Mouse (Mus musculus): ENCODE results near the gene Olfr1132.
"Not testable (repeated sequence)": the region's sequence is repeated elsewhere in the genome, so short reads cannot be mapped to it uniquely, and the experiment has no call there.

The Olfr1132 gene

DNA sequence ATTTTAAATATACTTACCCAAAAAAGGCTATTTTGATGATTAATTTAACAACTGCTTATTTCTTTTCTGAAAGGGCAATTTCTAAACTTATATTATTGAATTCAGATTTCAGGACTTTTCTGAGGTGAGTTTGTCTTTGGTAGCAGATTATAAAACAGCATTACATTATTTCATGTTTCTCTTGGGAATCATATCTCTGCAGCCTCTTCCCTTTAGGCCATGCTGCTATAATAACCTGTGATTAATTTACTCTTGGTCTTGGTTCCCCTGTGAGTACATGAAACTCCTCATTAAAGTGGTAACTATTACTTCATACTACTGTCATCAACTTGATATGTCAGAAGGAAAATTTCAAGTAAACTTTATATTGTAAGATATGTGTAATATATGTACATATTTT is at the start of gene Olfr1132:
Gene Olfr1132 (minus strand): TSS at position 101 of the 400 bp plus-strand sequence.
- DNase-seq (ENCODE audit: extremely low spot score): no peak

DNA sequence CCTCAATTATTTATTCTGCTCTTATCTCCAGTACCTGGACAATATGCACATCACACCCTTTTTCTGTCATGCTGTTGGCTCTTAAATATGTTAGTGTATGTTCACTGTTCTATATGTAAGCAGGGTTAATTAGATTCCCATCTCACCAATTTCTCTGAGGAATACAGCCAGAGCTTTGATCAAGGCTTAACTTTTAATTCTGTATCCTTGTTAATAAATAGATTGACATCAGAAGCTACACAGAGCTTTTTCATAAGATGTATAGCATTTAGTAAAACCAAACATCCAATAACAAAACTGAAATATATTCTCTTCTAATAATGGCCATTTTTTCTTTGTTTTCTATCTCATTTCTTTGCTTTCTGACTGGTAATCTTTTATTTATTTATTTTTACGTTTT is 36.2 kb upstream of the Olfr1132 start, which contains the start of gene Olfr1135:
Gene Olfr1135 (minus strand): TSS at position 101 of the 400 bp plus-strand sequence.
- no peak for DNase-seq (ENCODE audit: extremely low spot score)

DNA sequence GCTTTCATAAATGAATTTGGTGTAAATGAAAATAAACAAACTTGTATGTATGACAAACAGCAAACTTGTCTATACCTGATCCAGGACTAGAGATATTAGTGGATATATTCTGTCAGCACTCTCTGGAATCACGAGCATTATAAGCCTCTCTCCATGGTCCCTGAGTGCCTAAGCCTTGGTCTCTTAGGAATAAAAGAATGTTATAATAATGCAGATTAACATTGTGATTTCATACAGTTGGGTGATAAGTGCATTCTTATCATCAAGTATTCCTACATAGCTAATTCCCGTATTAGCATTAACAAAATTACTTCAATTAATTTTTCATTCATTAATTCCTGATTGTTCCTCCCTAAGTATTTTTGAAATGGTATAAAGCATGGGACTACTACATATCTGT is 21.0 kb upstream of the Olfr1132 start, which contains the start of gene Olfr1134:
Gene Olfr1134 (minus strand): TSS at position 101 of the 400 bp plus-strand sequence.
- DNase-seq (ENCODE audit: extremely low spot score): no peak

DNA sequence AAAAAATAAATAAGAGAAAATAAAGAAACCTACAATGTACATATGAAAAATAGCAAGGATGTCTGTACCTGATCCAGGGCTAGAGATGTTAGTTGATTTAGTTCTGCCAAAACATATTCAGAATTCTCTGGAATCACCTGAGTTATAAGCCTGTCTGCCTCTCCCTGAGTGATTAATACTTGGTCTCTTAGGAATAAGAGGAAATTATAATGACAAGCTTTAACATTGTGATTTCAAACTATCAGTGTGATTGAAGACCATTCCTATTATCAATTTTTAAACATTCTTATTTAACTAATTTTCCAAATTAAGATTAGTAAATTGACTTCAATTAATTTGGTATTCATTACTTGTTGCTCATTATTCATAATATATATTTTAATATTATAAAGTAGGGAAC is 9.9 kb upstream of the Olfr1132 start, which contains the start of gene Olfr1133:
Gene Olfr1133 (minus strand): TSS at position 101 of the 400 bp plus-strand sequence.
- no peak for DNase-seq (ENCODE audit: extremely low spot score)

DNA sequence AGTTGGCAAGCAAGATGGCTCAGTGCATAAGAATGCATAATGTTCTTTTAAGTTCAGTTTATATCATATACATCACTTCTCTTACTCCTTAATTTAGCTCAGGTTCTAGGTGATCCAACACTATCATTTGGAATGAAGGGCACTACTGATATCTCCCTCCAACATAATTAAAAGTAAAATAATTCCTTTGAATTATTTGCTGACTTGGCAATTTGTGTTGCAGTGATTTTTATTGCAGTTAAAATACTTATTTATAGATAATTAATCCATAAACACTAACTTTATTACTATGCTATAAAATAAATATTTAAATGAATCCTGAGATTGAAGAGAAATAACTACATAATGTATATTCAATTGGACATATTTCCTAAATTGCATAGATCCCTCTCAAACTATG is 5.1 kb upstream of the Olfr1132 start:
- DNase-seq (ENCODE audit: extremely low spot score): no peak

GRCm38 (mm10) chr2:87626804-87627203 is 10.5 kb downstream of the Olfr1132 start, which contains the start of gene Olfr1131:
Gene Olfr1131, plus strand, starts transcription at chr2:87627104.
- DNase-seq (ENCODE audit: extremely low spot score): no peak

GRCm38 (mm10) chr2:87605912-87606311 is 31.4 kb downstream of the Olfr1132 start, which contains the start of gene Olfr1130:
Gene Olfr1130, plus strand, starts transcription at chr2:87606212.
- DNase-seq (ENCODE audit: extremely low spot score): not testable (repeated sequence)

Measured in embryo, embryonic 9.5 days (tissue).